Mouse (Mus musculus) kidney, embryonic 16.5 days (tissue): ENCODE measurements at regions not wholly inside any gene's neighbourhood (a gene's known extent, or its start where the extent isn't known, plus 50 kb on each side); places are given as distances from the start of the nearest gene placed in this dataset.

ENCODE experiments used
- ATAC-seq: fragments of 200-750 bp; cut with Nextera tagmentation; 2 replicates; pipeline ENCODE4 v1.8.0; 2017; ENCODE audit warnings: moderate TSS enrichment; ENCODE audit not compliant: low FRiP score, low TSS enrichment
- H3K27ac ChIP-seq: fragments of 300-500 bp; sonication (generic); 2 replicates; pipeline ENCODE4 v1.5.1; 2014; ENCODE audit warnings: low read length
- H3K27me3 ChIP-seq: fragments of 300-500 bp; sonication (generic); 2 replicates; pipeline ENCODE4 v1.6.1; 2014; ENCODE audit warnings: low read length, control low read depth, mixed read lengths; ENCODE audit not compliant: insufficient read depth
- H3K36me3 ChIP-seq: fragments of 300-500 bp; sonication (generic); 2 replicates; pipeline ENCODE4 v1.6.1; 2014; ENCODE audit warnings: low read length, control low read depth, mixed read lengths; ENCODE audit not compliant: insufficient read depth
- H3K4me1 ChIP-seq: fragments of 300-500 bp; sonication (generic); 2 replicates; pipeline ENCODE4 v1.6.1; 2014; ENCODE audit warnings: low read length, control low read depth, mixed read lengths; ENCODE audit not compliant: insufficient read depth
- H3K4me2 ChIP-seq: fragments of 300-500 bp; sonication (generic); replicated peaks from 2 replicates; pipeline ENCODE4 v1.6.1; 2014; ENCODE audit warnings: low read depth, low read length
- H3K4me3 ChIP-seq: fragments of 300-500 bp; sonication (generic); 2 replicates; pipeline ENCODE4 v1.5.1; 2014; ENCODE audit warnings: mild to moderate bottlenecking, low read length
- H3K9ac ChIP-seq: fragments of 300-500 bp; sonication (generic); replicated peaks from 2 replicates; pipeline ENCODE4 v1.6.1; 2014; ENCODE audit warnings: low read length
- H3K9me3 ChIP-seq: fragments of 300-500 bp; sonication (generic); 2 replicates; pipeline ENCODE4 v1.6.1; 2016; ENCODE audit warnings: low read length, control low read depth
- WGBS: fragments of 180-500 bp; shearing (Covaris S2); extraction: QIAGEN DNeasy Blood & Tissue Kit; methylation state at CpG from one replicate; pipeline ENCODE4 v1.1.7; 2014; 5-methylcytosine and 5-hydroxymethylcytosine counted together

GRCm38 (mm10) chr3:57932657-57933539, 85.0 kb upstream of the Pfn2 start:
- Histone ChIP-seq H3K27me3 (no peaks in the 10 kb centered on the region), H3K36me3 (no peaks in the 10 kb centered on the region), H3K9me3 (no peaks in the 10 kb centered on the region), H3K9ac (no peak overlapping the region), H3K4me2 (no peak overlapping the region), H3K4me1 (no peaks in the 10 kb centered on the region), H3K27ac (no peak overlapping the region), H3K4me3 (no peak overlapping the region)
- WGBS: 86% methylated on average over 3 of the region's 3 CpGs
- ATAC-seq: no peak

- no peak overlapping the region for H3K4me2 ChIP-seq
- no peaks in the 10 kb centered on the region for H3K9me3 ChIP-seq
- no peak for ATAC-seq
- H3K36me3 ChIP-seq: no peaks in the 10 kb centered on the region
- no peaks in the 10 kb centered on the region for H3K27me3 ChIP-seq
- 67% methylated on average over 5 of the region's 5 CpGs for WGBS
- no peak overlapping the region for H3K4me3 ChIP-seq
- H3K9ac ChIP-seq: no peak overlapping the region
- no peak overlapping the region for H3K27ac ChIP-seq
- H3K4me1 ChIP-seq: no peaks in the 10 kb centered on the region
Measured at GRCm38 (mm10) chr3:57935042-57935610, 87.2 kb upstream of the Pfn2 start.

- no peak overlapping the region for H3K4me3 ChIP-seq
- H3K36me3 ChIP-seq: no peaks in the 10 kb centered on the region
- ATAC-seq: no peak
- H3K27ac ChIP-seq: no peak overlapping the region
- 76% methylated on average over 4 of the region's 4 CpGs for WGBS
- no peak overlapping the region for H3K4me2 ChIP-seq
- no peaks in the 10 kb centered on the region for H3K9me3 ChIP-seq
- no peaks in the 10 kb centered on the region for H3K4me1 ChIP-seq
- H3K27me3 ChIP-seq: no peaks in the 10 kb centered on the region
- H3K9ac ChIP-seq: no peak overlapping the region
Measured at GRCm38 (mm10) chr3:57940504-57941381, 92.9 kb upstream of the Pfn2 start.

- Histone ChIP-seq H3K4me2 (no peak overlapping the region), H3K9ac (no peak overlapping the region), H3K4me3 (no peak overlapping the region), H3K36me3 (no peaks in the 10 kb centered on the region), H3K4me1 (no peaks in the 10 kb centered on the region), H3K9me3 (peaks cover 4% of the 10 kb centered on the region; the same call in 1 of the 2 replicates), H3K27ac (no peak overlapping the region), H3K27me3 (no peaks in the 10 kb centered on the region)
- WGBS: 71% methylated on average over 2 of the region's 2 CpGs
- ATAC-seq: no peak
Measured at GRCm38 (mm10) chr3:57944698-57945097, 96.8 kb upstream of the Pfn2 start.

GRCm38 (mm10) chr3:57945765-57946164, 97.9 kb upstream of the Pfn2 start:
- Histone ChIP-seq H3K9me3 (peaks cover 4% of the 10 kb centered on the region; the same call in 1 of the 2 replicates), H3K36me3 (no peaks in the 10 kb centered on the region), H3K4me3 (no peak overlapping the region), H3K27ac (no peak overlapping the region), H3K4me1 (no peaks in the 10 kb centered on the region), H3K4me2 (no peak overlapping the region), H3K9ac (no peak overlapping the region), H3K27me3 (no peaks in the 10 kb centered on the region)
- ATAC-seq: no peak
- WGBS: 89% methylated on average over 5 of the region's 5 CpGs

- no peak overlapping the region for H3K27ac ChIP-seq
- H3K9ac ChIP-seq: no peak overlapping the region
- H3K4me3 ChIP-seq: no peak overlapping the region
- 89% methylated on average over 2 of the region's 2 CpGs for WGBS
- ATAC-seq: no peak
- no peak overlapping the region for H3K4me2 ChIP-seq
- H3K4me1 ChIP-seq: no peaks in the 10 kb centered on the region
- H3K36me3 ChIP-seq: no peaks in the 10 kb centered on the region
- no peaks in the 10 kb centered on the region for H3K27me3 ChIP-seq
- H3K9me3 ChIP-seq: peaks cover 4% of the 10 kb centered on the region; the same call in 1 of the 2 replicates
Measured at GRCm38 (mm10) chr3:57947331-57947730, 99.5 kb upstream of the Pfn2 start.

- no peak overlapping the region for H3K9ac ChIP-seq
Measured at GRCm38 (mm10) chr3:57948720-57949119, 100.8 kb upstream of the Pfn2 start.

GRCm38 (mm10) chr3:57950431-57951331, 102.8 kb upstream of the Pfn2 start:
- Histone ChIP-seq H3K27me3 (no peaks in the 10 kb centered on the region), H3K36me3 (no peaks in the 10 kb centered on the region), H3K4me3 (no peak overlapping the region), H3K9ac (no peak overlapping the region), H3K4me1 (no peaks in the 10 kb centered on the region), H3K4me2 (no peak overlapping the region), H3K9me3 (peaks cover 4% of the 10 kb centered on the region; the same call in 1 of the 2 replicates), H3K27ac (no peak overlapping the region)
- no peak for ATAC-seq
- WGBS: 65% methylated on average over 7 of the region's 7 CpGs

More at GRCm38 (mm10) chr3:57948720-57949119, 100.8 kb upstream of the Pfn2 start:
- no peak for ATAC-seq
- WGBS: 69% methylated on average over 1 of the region's 1 CpGs
- Histone ChIP-seq H3K36me3 (no peaks in the 10 kb centered on the region), H3K4me1 (no peaks in the 10 kb centered on the region), H3K4me3 (no peak overlapping the region), H3K27ac (no peak overlapping the region), H3K27me3 (no peaks in the 10 kb centered on the region), H3K4me2 (no peak overlapping the region), H3K9me3 (peaks cover 4% of the 10 kb centered on the region; the same call in 1 of the 2 replicates)

- H3K9ac ChIP-seq: no peak overlapping the region
- no peaks in the 10 kb centered on the region for H3K4me1 ChIP-seq
- H3K9me3 ChIP-seq: peaks cover 4% of the 10 kb centered on the region; the same call in 1 of the 2 replicates
- no peaks in the 10 kb centered on the region for H3K36me3 ChIP-seq
- no peak for ATAC-seq
- H3K4me2 ChIP-seq: no peak overlapping the region
- WGBS: 42% methylated on average over 5 of the region's 5 CpGs
- H3K27ac ChIP-seq: no peak overlapping the region
- no peaks in the 10 kb centered on the region for H3K27me3 ChIP-seq
- no peak overlapping the region for H3K4me3 ChIP-seq
Measured at GRCm38 (mm10) chr3:57951438-57951837, 103.6 kb upstream of the Pfn2 start.
